Mouse (Mus musculus): Measurements from ENCODE around the gene Fto. TPM values are rescaled to one million over a fixed set of nuclear protein-coding genes. Genes with fewer than 3 reads are reported as not detected.

The Fto gene
- polyA plus RNA-seq, 1 experiment from 2014 or later = 151 TPM

- no peak overlapping the region for H3K9ac ChIP-seq (ENCODE audit: low read depth, low read length)
- H3K4me3 ChIP-seq (ENCODE audit: low read length) = no peak overlapping the region
- H3K27me3 ChIP-seq (replicated peaks; ENCODE audit: control insufficient read depth, insufficient read depth, low read length) = no peaks in the 10 kb centered on the region
- ATAC-seq = no peak
- no peaks in the 10 kb centered on the region for H3K9me3 ChIP-seq (ENCODE audit: control insufficient read depth, low read length)
- H3K4me2 ChIP-seq (ENCODE audit: low read length) = no peak overlapping the region
- peaks cover 17% of the 10 kb centered on the region for H3K4me1 ChIP-seq (ENCODE audit: control insufficient read depth, insufficient read depth, low read depth, low read length)
- H3K36me3 ChIP-seq (ENCODE audit: control insufficient read depth, insufficient read depth, low read length) = no peaks in the 10 kb centered on the region
- 88% methylated on average over 5 of the region's 5 CpGs for WGBS
- H3K27ac ChIP-seq (ENCODE audit: low read depth, low read length) = no peak overlapping the region
Measured at GRCm38 (mm10) chr8:91317567-91318227, 4.4 kb downstream of the Fto start.

- Histone ChIP-seq H3K36me3 (ENCODE audit: control insufficient read depth, insufficient read depth, low read length) (no peaks in the 10 kb centered on the region), H3K27me3 (replicated peaks; ENCODE audit: control insufficient read depth, insufficient read depth, low read length) (no peaks in the 10 kb centered on the region), H3K9me3 (ENCODE audit: control insufficient read depth, low read length) (no peaks in the 10 kb centered on the region), H3K9ac (ENCODE audit: low read depth, low read length) (no peak overlapping the region), H3K4me1 (ENCODE audit: control insufficient read depth, insufficient read depth, low read depth, low read length) (peaks cover 19% of the 10 kb centered on the region), H3K4me2 (ENCODE audit: low read length) (no peak overlapping the region), H3K27ac (ENCODE audit: low read depth, low read length) (no peak overlapping the region), H3K4me3 (ENCODE audit: low read length) (no peak overlapping the region)
- 90% methylated on average over 7 of the region's 7 CpGs for WGBS
- ATAC-seq = no peak
Measured at GRCm38 (mm10) chr8:91318938-91319729, 5.8 kb downstream of the Fto start.

- Histone ChIP-seq H3K4me3 (ENCODE audit: low read length) (no peak overlapping the region), H3K27ac (ENCODE audit: low read depth, low read length) (no peak overlapping the region), H3K27me3 (replicated peaks; ENCODE audit: control insufficient read depth, insufficient read depth, low read length) (no peaks in the 10 kb centered on the region), H3K36me3 (ENCODE audit: control insufficient read depth, insufficient read depth, low read length) (no peaks in the 10 kb centered on the region), H3K4me1 (ENCODE audit: control insufficient read depth, insufficient read depth, low read depth, low read length) (peaks cover 5% of the 10 kb centered on the region; the same call in 1 of the 2 replicates), H3K9me3 (ENCODE audit: control insufficient read depth, low read length) (no peaks in the 10 kb centered on the region), H3K9ac (ENCODE audit: low read depth, low read length) (no peak overlapping the region), H3K4me2 (ENCODE audit: low read length) (no peak overlapping the region)
- 60% methylated on average over 7 of the region's 7 CpGs for WGBS
- ATAC-seq = no peak
Measured at GRCm38 (mm10) chr8:91323511-91323910, 10.2 kb downstream of the Fto start.

DNA sequence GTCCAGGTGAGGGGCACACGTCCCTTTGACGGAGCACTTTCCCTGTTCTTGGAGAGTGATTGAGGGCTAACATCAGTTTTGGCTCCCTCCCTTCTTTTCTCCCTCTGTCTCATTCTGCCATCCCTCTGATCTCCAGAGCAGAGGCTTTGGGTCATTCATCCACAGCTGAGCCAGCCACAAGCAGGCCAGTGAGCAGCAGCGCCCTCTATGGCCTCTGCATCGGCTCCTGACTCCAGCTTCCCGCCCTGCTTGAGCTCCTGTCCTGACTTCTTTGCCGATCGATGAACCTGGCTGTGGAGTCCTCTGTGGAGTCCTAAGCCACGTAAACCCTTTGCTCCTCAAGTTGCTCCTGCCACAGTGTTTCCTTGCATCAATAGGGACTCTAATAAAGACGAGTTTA is 10.9 kb downstream of the Fto start:
- no peak for ATAC-seq
- no peak overlapping the region for H3K4me2 ChIP-seq (ENCODE audit: low read length)
- no peaks in the 10 kb centered on the region for H3K36me3 ChIP-seq (ENCODE audit: control insufficient read depth, insufficient read depth, low read length)
- no peaks in the 10 kb centered on the region for H3K27me3 ChIP-seq (replicated peaks; ENCODE audit: control insufficient read depth, insufficient read depth, low read length)
- H3K9me3 ChIP-seq (ENCODE audit: control insufficient read depth, low read length) = no peaks in the 10 kb centered on the region
- H3K4me1 ChIP-seq (ENCODE audit: control insufficient read depth, insufficient read depth, low read depth, low read length) = peaks cover 9% of the 10 kb centered on the region
- 48% methylated on average over 9 of the region's 9 CpGs for WGBS
- no peak overlapping the region for H3K4me3 ChIP-seq (ENCODE audit: low read length)
- no peak overlapping the region for H3K9ac ChIP-seq (ENCODE audit: low read depth, low read length)
- no peak overlapping the region for H3K27ac ChIP-seq (ENCODE audit: low read depth, low read length)

- no peak overlapping the region for H3K4me2 ChIP-seq (ENCODE audit: low read length)
- ATAC-seq = no peak
- no peaks in the 10 kb centered on the region for H3K27me3 ChIP-seq (replicated peaks; ENCODE audit: control insufficient read depth, insufficient read depth, low read length)
- H3K27ac ChIP-seq (ENCODE audit: low read depth, low read length) = no peak overlapping the region
- no peaks in the 10 kb centered on the region for H3K9me3 ChIP-seq (ENCODE audit: control insufficient read depth, low read length)
- peaks cover 16% of the 10 kb centered on the region for H3K4me1 ChIP-seq (ENCODE audit: control insufficient read depth, insufficient read depth, low read depth, low read length)
- H3K9ac ChIP-seq (ENCODE audit: low read depth, low read length) = no peak overlapping the region
- H3K36me3 ChIP-seq (ENCODE audit: control insufficient read depth, insufficient read depth, low read length) = no peaks in the 10 kb centered on the region
- WGBS = 85% methylated on average over 4 of the region's 4 CpGs
- H3K4me3 ChIP-seq (ENCODE audit: low read length) = no peak overlapping the region
Measured at GRCm38 (mm10) chr8:91324916-91325315, 11.6 kb downstream of the Fto start.

DNA sequence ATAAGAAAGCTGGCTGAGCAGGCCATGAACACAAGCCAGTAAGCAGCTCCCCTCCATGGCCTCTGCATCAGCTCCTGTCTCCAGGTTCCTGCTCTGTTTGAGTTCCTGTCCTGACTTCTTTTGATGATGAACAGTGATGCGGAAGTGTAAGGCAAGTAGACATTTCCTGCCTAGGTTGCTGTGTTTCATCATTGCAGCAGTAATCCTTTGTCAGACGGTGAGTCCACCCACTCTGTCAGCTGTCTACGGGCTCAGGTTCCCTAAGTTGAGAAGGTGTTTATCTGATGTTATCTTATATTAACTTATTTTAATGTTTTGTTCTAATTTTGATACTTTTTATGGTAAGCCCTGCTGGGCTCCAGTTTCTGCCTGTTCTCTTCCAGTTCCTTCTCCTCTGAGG is 12.7 kb downstream of the Fto start:
- H3K36me3 ChIP-seq (ENCODE audit: control insufficient read depth, insufficient read depth, low read length) = no peaks in the 10 kb centered on the region

GRCm38 (mm10) chr8:91326946-91327345 is 13.6 kb downstream of the Fto start:
- H3K27ac ChIP-seq (ENCODE audit: low read depth, low read length) = no peak overlapping the region
- no peaks in the 10 kb centered on the region for H3K36me3 ChIP-seq (ENCODE audit: control insufficient read depth, insufficient read depth, low read length)
- no peaks in the 10 kb centered on the region for H3K9me3 ChIP-seq (ENCODE audit: control insufficient read depth, low read length)
- H3K27me3 ChIP-seq (replicated peaks; ENCODE audit: control insufficient read depth, insufficient read depth, low read length) = no peaks in the 10 kb centered on the region
- no peak overlapping the region for H3K4me2 ChIP-seq (ENCODE audit: low read length)
- WGBS = 85% methylated on average over 6 of the region's 6 CpGs
- no peak for ATAC-seq
- no peak overlapping the region for H3K4me3 ChIP-seq (ENCODE audit: low read length)
- peaks cover 31% of the 10 kb centered on the region for H3K4me1 ChIP-seq (ENCODE audit: control insufficient read depth, insufficient read depth, low read depth, low read length)
- no peak overlapping the region for H3K9ac ChIP-seq (ENCODE audit: low read depth, low read length)

More for the DNA sequence above, 12.7 kb downstream of the Fto start:
- WGBS = 87% methylated on average over 3 of the region's 3 CpGs
- Histone ChIP-seq H3K4me1 (ENCODE audit: control insufficient read depth, insufficient read depth, low read depth, low read length) (peaks cover 24% of the 10 kb centered on the region), H3K9me3 (ENCODE audit: control insufficient read depth, low read length) (no peaks in the 10 kb centered on the region), H3K27ac (ENCODE audit: low read depth, low read length) (no peak overlapping the region), H3K4me2 (ENCODE audit: low read length) (no peak overlapping the region), H3K27me3 (replicated peaks; ENCODE audit: control insufficient read depth, insufficient read depth, low read length) (no peaks in the 10 kb centered on the region), H3K4me3 (ENCODE audit: low read length) (no peak overlapping the region), H3K9ac (ENCODE audit: low read depth, low read length) (no peak overlapping the region)
- no peak for ATAC-seq

GRCm38 (mm10) chr8:91327471-91328205 is 14.3 kb downstream of the Fto start:
- no peak for ATAC-seq
- H3K36me3 ChIP-seq (ENCODE audit: control insufficient read depth, insufficient read depth, low read length) = no peaks in the 10 kb centered on the region
- H3K27me3 ChIP-seq (replicated peaks; ENCODE audit: control insufficient read depth, insufficient read depth, low read length) = no peaks in the 10 kb centered on the region
- H3K9me3 ChIP-seq (ENCODE audit: control insufficient read depth, low read length) = no peaks in the 10 kb centered on the region
- no peak overlapping the region for H3K4me2 ChIP-seq (ENCODE audit: low read length)
- 84% methylated on average over 11 of the region's 11 CpGs for WGBS
- H3K4me1 ChIP-seq (ENCODE audit: control insufficient read depth, insufficient read depth, low read depth, low read length) = peaks cover 33% of the 10 kb centered on the region
- no peak overlapping the region for H3K4me3 ChIP-seq (ENCODE audit: low read length)
- H3K9ac ChIP-seq (ENCODE audit: low read depth, low read length) = no peak overlapping the region
- H3K27ac ChIP-seq (ENCODE audit: low read depth, low read length) = no peak overlapping the region

DNA sequence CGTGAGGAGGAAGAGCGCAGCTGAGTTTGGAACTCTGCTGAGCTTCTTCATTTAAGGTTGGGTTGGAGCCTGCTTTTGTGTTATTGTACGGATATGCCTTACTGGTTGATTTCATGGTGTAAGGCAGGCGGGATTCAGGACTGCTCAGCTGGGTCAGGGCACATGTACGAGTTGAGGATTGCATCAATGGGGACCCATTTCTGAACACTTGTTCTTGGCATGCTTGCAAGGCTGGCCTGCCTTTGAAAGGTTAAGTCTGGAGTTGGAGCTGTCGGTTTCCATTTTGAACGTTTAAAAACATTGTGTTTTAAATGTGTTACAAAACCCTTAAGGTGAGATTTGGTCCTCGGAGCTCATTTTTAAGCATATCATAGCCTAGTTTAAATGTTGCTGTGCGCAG is 15.7 kb downstream of the Fto start:
- Histone ChIP-seq H3K27me3 (replicated peaks; ENCODE audit: control insufficient read depth, insufficient read depth, low read length) (no peaks in the 10 kb centered on the region), H3K4me2 (ENCODE audit: low read length) (no peak overlapping the region), H3K9me3 (ENCODE audit: control insufficient read depth, low read length) (no peaks in the 10 kb centered on the region), H3K36me3 (ENCODE audit: control insufficient read depth, insufficient read depth, low read length) (no peaks in the 10 kb centered on the region), H3K9ac (ENCODE audit: low read depth, low read length) (no peak overlapping the region), H3K27ac (ENCODE audit: low read depth, low read length) (no peak overlapping the region), H3K4me1 (ENCODE audit: control insufficient read depth, insufficient read depth, low read depth, low read length) (peaks cover 30% of the 10 kb centered on the region), H3K4me3 (ENCODE audit: low read length) (no peak overlapping the region)
- WGBS = 64% methylated on average over 9 of the region's 9 CpGs
- no peak for ATAC-seq

All from hindbrain, embryonic 16.5 days (tissue).